Mouse (Mus musculus) gastrocnemius, postnatal 25 days (tissue): ENCODE results near the gene Etnk1. TPM values are rescaled to one million over a fixed set of nuclear protein-coding genes. Genes with fewer than 3 reads are reported as not detected.
"Not testable (repeated sequence)": the region's sequence is repeated elsewhere in the genome, so short reads cannot be mapped to it uniquely, and the experiment has no call there.

Experiments
- DNase-seq: peaks from one replicate; pipeline ENCODE4 v3.0.0; 2022
- total RNA-seq, 2 experiments: library from RNA; stranded (reverse); gene quantifications; 1 replicate in 1 of 2; 2 replicates in 1 of 2; pipeline ENCODE4 v1.2.3; 2021

The Etnk1 gene
- total RNA-seq, 2 experiments from 2014 or later: 15.6 to 16.5 TPM

- DNase-seq: no peak
Observed at GRCm38 (mm10) chr6:143171066-143171465, 4.0 kb downstream of the Etnk1 start.

DNA sequence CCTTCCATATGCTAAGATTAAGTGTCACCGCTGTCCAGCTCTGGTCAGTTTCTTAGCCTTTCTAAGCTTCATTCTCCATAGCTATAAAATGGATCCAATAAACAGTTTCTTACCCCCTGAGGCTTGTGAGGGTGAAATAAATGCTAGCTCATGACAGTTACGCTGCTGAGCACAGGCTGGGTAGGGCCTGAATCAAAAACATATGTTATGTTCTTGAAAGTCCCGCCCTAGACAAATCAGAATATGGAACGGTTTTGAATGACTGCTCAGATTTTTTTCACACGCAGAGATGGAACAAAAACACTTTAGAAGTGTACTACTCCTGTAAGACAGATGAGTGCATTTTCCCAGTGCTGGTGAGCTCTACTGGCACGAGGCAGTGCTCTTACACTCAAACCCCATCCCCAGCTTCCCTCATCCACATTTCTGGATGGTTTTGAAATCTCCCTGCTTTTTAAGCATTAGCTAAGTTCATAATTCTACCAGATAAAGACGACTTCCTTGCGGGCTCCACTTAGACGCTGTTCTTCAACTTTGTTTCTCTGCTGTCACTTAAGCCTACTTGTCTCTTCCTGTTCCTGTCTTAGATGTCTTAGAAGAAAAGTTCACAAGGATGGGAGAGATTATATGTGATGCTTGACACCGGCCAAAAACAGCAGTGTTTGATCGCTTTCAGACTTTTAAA is 4.9 kb downstream of the Etnk1 start:
- no peak for DNase-seq

- not testable (repeated sequence) for DNase-seq
Observed at GRCm38 (mm10) chr6:143172683-143173082, 5.7 kb downstream of the Etnk1 start.

- DNase-seq: no peak
Observed at GRCm38 (mm10) chr6:143174226-143174625, 7.2 kb downstream of the Etnk1 start.

GRCm38 (mm10) chr6:143174906-143175656 is 8.1 kb downstream of the Etnk1 start:
- DNase-seq: no peak

GRCm38 (mm10) chr6:143176076-143176475 is 9.1 kb downstream of the Etnk1 start:
- no peak for DNase-seq

- no peak for DNase-seq
Observed at GRCm38 (mm10) chr6:143176591-143176990, 9.6 kb downstream of the Etnk1 start.

DNA sequence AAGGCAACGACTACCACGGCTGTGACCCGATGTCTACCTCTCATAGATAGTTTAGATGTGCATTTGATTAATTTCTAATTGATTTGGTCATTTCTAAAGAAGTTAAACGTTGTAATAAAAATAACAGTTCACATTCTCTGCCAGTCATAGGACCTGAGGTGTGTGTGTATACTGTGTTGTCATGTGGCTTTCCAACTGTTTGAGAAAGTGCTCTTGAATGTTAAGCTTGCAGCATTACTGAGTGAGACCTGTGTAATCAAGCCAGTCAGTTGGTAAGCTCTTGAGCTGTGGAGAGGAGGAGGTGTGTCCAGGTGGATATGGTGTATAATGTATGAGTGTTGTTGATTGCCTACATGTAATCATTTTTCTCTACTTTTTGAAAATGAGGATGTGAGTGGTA is 12.2 kb downstream of the Etnk1 start:
- no peak for DNase-seq

DNA sequence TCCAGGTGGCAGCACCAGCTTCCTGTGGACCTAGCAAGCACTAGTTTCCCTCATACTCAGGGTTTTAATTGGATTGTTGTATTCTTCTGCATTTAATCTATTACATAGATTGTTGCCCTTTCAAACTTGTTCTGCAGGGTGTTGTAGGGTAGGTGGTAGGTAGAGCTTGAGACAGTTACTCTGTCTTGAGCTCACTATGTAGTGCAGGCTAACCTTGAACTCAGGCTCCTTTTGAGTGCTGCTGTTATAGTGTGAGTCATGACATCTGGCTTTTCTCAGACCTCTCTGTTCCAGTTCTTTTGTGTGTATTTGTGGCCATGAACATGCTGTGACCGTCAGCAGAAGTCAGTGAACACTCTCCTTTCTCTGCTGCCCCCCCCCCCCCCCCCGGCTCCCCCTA is 12.7 kb downstream of the Etnk1 start:
- DNase-seq: no peak

DNA sequence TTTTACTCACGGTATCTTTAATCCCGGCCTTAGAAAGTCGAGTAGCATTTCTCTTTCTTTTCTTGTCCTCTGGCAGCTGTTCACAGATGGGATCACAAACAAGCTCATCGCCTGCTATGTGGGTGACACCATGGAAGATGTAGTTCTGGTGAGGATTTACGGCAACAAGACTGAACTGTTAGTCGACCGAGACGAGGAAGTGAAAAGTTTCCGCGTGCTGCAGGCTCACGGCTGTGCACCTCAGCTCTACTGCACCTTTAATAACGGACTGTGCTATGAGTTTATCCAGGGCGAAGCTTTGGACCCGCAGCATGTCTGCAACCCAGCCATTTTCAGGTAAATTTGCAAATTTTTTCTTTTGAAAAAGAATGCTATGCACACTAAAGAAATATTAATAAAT is 13.5 kb downstream of the Etnk1 start:
- no peak for DNase-seq

DNA sequence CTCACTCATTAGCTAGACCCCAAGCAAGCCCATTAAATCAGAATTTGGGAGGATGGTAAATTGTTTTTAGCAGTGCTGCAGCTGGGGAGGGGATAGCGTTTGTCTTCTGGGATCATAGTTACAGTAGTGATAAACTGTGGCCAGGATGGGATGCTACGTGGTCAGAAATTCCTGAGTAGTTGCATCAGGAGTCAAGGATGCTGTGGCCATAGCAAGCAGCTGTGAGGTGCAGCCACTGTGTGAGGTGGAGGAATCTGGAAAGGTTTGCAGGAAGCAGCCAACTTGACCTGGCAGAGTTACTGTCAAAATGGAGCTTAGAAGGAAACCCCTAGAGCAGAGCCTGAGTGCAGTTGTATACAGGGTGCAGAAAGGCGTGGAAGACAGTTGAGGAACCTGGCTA is 17.1 kb downstream of the Etnk1 start:
- no peak for DNase-seq

DNA sequence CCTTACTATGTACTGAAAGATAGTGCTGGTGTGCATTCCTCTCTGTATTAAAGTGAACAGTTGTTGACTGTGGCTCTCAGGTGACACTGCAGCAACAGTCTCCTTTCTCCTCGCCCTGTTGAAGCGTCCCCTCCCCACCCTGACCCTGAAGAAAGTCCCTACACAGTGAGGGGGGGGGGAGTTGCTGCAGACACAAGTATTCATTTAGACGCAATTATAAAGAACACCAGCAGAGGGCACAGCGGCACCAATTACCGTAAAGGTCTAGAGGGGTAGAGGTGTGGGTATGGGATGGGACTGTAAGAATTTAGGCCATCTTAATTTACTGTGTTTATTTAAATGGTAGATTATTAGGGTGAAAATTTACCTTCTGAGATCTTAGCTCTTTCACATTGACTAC is 17.7 kb downstream of the Etnk1 start:
- DNase-seq: no peak

- DNase-seq: no peak
Observed at GRCm38 (mm10) chr6:143190838-143191476, 23.9 kb downstream of the Etnk1 start.

GRCm38 (mm10) chr6:143191477-143192098 is 24.6 kb downstream of the Etnk1 start:
- DNase-seq: no peak

- no peak for DNase-seq
Observed at GRCm38 (mm10) chr6:143192709-143193108, 25.7 kb downstream of the Etnk1 start.

- DNase-seq: no peak
Observed at GRCm38 (mm10) chr6:143193166-143193565, 26.1 kb downstream of the Etnk1 start.

DNA sequence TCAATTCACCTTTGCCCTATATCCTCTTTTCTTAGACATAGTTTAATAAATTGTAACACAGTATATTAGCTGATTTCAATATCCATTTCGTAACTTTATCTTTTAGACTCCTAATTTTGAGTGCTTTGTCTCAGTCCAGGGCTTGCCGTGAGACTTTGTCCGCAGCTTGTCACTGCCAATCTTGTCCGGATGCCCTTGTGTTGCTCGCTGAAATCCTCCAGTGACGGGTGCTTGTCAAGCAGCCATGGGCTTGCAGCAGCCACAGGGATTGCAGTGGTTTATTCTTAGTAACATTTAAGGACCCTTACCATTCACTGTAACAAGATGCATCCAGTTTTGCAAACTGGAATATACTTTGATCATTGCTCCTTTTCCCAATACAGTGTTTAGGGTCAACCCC is 26.6 kb downstream of the Etnk1 start:
- DNase-seq: no peak

DNA sequence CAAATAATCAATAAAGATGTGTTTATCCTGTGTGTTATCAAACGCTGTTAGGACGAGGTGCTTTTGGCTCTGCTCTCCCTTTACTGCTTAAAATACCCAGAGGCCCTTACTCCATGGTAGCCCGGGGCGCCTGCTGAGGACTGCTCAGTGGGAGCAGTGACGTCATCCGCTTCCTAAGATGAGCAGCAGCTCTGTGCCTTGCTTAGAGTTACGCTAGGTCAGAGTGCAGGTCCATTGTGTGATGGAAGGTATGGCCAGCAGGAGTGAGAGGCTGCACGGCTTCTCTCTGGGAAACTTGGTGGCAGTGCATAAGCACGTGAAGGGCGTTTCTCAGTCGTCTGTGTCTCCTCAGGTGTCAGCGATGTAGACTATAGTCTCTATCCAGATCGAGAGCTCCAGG is 30.0 kb downstream of the Etnk1 start:
- no peak for DNase-seq

DNA sequence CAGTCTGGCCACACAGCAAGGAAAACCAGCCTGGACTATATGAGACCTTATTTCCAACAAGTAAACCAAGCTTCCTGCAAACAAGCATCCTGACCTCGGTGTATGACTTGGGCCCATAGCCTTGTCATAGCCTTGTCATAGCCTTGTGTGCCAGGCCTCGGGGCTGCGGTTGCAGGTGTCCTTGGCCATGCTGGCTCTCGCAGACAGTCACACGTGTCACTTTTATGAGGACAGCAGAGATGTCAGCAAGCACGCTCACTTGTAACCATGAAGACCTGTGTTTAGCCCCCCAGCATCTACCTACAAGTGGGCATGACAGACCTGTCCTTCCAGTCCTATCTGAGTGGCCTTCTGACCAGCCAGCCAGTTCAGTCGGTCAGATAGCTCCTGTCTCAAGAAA is 31.4 kb downstream of the Etnk1 start:
- no peak for DNase-seq

- no peak for DNase-seq
Observed at GRCm38 (mm10) chr6:143203097-143203496, 36.1 kb downstream of the Etnk1 start.

DNA sequence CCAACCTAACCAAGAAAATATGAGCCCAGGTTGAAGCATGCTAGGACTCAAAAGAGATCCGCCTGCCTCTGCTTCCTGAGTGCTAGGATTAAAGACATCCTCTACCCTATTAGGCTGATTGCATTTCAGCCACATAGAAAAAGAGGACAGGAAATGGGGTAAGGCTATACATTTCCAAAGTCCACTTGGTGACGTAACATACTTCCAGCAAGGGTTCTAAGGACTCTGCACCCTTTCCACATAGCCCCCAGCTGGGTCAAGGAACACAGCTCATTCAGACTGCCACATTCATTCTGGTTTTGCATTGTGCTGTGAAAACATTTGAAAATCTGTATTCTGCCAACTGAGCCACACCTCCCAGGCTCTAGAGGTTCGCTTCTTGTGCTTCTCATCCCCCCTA is 41.9 kb downstream of the Etnk1 start:
- DNase-seq: no peak

DNA sequence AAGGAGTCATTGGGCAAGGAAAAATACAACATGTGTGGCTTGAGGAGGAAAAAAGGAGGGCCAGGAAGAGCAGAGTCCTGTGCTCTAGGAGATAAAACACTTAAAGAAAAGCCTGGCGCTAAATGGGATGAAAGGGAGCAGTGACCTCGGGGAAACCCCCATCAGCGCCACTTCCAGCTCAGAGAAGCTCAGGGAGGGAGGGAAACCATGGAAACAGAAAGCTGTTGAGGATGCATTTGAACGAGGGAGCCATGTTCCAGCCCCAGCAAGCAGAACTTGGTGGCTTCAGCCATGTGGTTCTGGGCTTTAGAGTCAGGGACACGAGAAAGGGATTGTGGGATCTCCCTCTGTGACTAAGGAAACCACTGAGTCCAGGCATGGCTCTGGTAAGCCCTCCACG is 45.7 kb downstream of the Etnk1 start:
- no peak for DNase-seq

GRCm38 (mm10) chr6:143213461-143213860 is 46.4 kb downstream of the Etnk1 start:
- no peak for DNase-seq
